Mouse (Mus musculus): ENCODE measurements at regions not wholly inside any gene's neighbourhood (a gene's known extent, or its start where the extent isn't known, plus 50 kb on each side); places are given as distances from the start of the nearest gene placed in this dataset.
A peak's percentile ranks its signal among the peaks of the same experiment; 100 is the strongest.

DNA sequence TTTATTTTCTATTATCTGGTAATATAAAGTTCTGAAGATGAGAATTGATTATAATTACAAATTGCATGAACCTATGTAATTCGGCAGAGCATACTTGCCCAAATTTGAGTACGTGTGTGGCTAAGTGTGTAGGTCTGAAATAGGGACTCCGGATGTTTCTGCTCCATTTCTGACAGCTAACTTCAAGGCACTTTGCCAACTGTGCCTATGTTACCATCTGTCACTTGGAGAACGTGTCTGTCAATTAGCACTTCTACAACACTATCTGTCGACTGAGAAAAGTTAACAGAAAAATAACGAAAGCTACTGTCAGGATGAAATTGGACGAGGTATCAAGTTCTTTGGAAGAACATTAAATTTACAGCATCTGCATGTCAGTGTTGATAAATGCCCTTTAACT lies 702.0 kb upstream of the Lrfn5 start:
- peak; percentile 73 to 85 for DNase-seq (ENCODE audit: low spot score in 2 of 2)

Measured in right cerebral cortex, postnatal 10 days (tissue).